Mouse (Mus musculus): ENCODE results near the gene Nsa2.
"Not testable (repeated sequence)": the region's sequence is repeated elsewhere in the genome, so short reads cannot be mapped to it uniquely, and the experiment has no call there.

Gene Nsa2

GRCm38 (mm10) chr13:97137466-97138400 is at the start of gene Nsa2, which contains the start of gene Gfm2:
Nsa2 (minus strand) TSS chr13:97137937.
Gfm2 (plus strand) TSS chr13:97137937.
- DNase-seq (ENCODE audit: low spot score): peak; percentile 84

- no peak for DNase-seq (ENCODE audit: low spot score)
Observed at GRCm38 (mm10) chr13:97186346-97186745, 48.6 kb upstream of the Nsa2 start.

GRCm38 (mm10) chr13:97184656-97185055 is 46.9 kb upstream of the Nsa2 start:
- no peak for DNase-seq (ENCODE audit: low spot score)

- no peak for DNase-seq (ENCODE audit: low spot score)
Observed at GRCm38 (mm10) chr13:97184168-97184567, 46.4 kb upstream of the Nsa2 start.

GRCm38 (mm10) chr13:97182821-97183220 is 45.1 kb upstream of the Nsa2 start:
- no peak for DNase-seq (ENCODE audit: low spot score)

GRCm38 (mm10) chr13:97180113-97180828 is 42.5 kb upstream of the Nsa2 start:
- no peak for DNase-seq (ENCODE audit: low spot score)

- DNase-seq (ENCODE audit: low spot score): no peak
Observed at GRCm38 (mm10) chr13:97178943-97179342, 41.2 kb upstream of the Nsa2 start.

- no peak for DNase-seq (ENCODE audit: low spot score)
Observed at GRCm38 (mm10) chr13:97176731-97177130, 39.0 kb upstream of the Nsa2 start.

GRCm38 (mm10) chr13:97175520-97176264 is 38.0 kb upstream of the Nsa2 start:
- DNase-seq (ENCODE audit: low spot score): no peak

GRCm38 (mm10) chr13:97145834-97146233 is 8.1 kb upstream of the Nsa2 start:
- DNase-seq (ENCODE audit: low spot score): peak; percentile 6

GRCm38 (mm10) chr13:97142321-97142720 is 4.6 kb upstream of the Nsa2 start:
- DNase-seq (ENCODE audit: low spot score): no peak

GRCm38 (mm10) chr13:97138404-97138931 is 731 bp upstream of the Nsa2 start:
- DNase-seq (ENCODE audit: low spot score): not testable (repeated sequence)

GRCm38 (mm10) chr13:97130413-97130812 is 7.3 kb downstream of the Nsa2 start:
- DNase-seq (ENCODE audit: low spot score): not testable (repeated sequence)

GRCm38 (mm10) chr13:97129654-97130053 is 8.1 kb downstream of the Nsa2 start:
- not testable (repeated sequence) for DNase-seq (ENCODE audit: low spot score)

- DNase-seq (ENCODE audit: low spot score): no peak
Observed at GRCm38 (mm10) chr13:97121341-97121740, 16.4 kb downstream of the Nsa2 start.

- DNase-seq (ENCODE audit: low spot score): no peak
Observed at GRCm38 (mm10) chr13:97109046-97109445, 28.7 kb downstream of the Nsa2 start.

GRCm38 (mm10) chr13:97107721-97108120 is 30.0 kb downstream of the Nsa2 start:
- DNase-seq (ENCODE audit: low spot score): not testable (repeated sequence)

- no peak for DNase-seq (ENCODE audit: low spot score)
Observed at GRCm38 (mm10) chr13:97104996-97105395, 32.7 kb downstream of the Nsa2 start.

- DNase-seq (ENCODE audit: low spot score): no peak
Observed at GRCm38 (mm10) chr13:97099187-97099852, 38.4 kb downstream of the Nsa2 start, which contains the start of gene Gm6169. Gm6169 (minus strand) TSS chr13:97099237.

- DNase-seq (ENCODE audit: low spot score): no peak
Observed at GRCm38 (mm10) chr13:97095726-97096125, 42.0 kb downstream of the Nsa2 start.

GRCm38 (mm10) chr13:97088183-97088582 is 49.6 kb downstream of the Nsa2 start:
- no peak for DNase-seq (ENCODE audit: low spot score)
